Mouse (Mus musculus) lung, adult 2 months (tissue): ENCODE measurements at regions not wholly inside any gene's neighbourhood (a gene's known extent, or its start where the extent isn't known, plus 50 kb on each side); places are given as distances from the start of the nearest gene placed in this dataset.

Experiments
- DNase-seq: peaks from one replicate; pipeline ENCODE4 v3.0.0; 2022
- H3K4me1 ChIP-seq: fragments of 200-500 bp; 2 replicates; pipeline ENCODE4 v1.6.1; 2011; ENCODE audit warnings: low read length; ENCODE audit not compliant: control insufficient read depth, insufficient read depth
- H3K4me3 ChIP-seq: fragments of 200-500 bp; replicated peaks from 2 replicates; pipeline ENCODE3; 2011; ENCODE audit warnings: low read depth, mild to moderate bottlenecking, control low read depth, low read length; ENCODE audit errors: extremely low read depth
- CTCF ChIP-seq: fragments of 200-500 bp; IDR thresholded peaks from 2 replicates; pipeline ENCODE4 v1.5.1; 2011; ENCODE audit warnings: mild to moderate bottlenecking, low read length, control low read depth; ENCODE audit not compliant: insufficient read depth
- POLR2A ChIP-seq: fragments of 200-500 bp; IDR thresholded peaks from 2 replicates; pipeline ENCODE4 v1.6.1; 2011; ENCODE audit warnings: low read depth, mild to moderate bottlenecking, control low read depth, low read length, borderline replicate concordance; ENCODE audit errors: extremely low read depth
- WGBS: fragments of 180-500 bp; shearing (Covaris S2); methylation state at CpG from one replicate; pipeline ENCODE4 v1.1.7; 2018; 5-methylcytosine and 5-hydroxymethylcytosine counted together

DNA sequence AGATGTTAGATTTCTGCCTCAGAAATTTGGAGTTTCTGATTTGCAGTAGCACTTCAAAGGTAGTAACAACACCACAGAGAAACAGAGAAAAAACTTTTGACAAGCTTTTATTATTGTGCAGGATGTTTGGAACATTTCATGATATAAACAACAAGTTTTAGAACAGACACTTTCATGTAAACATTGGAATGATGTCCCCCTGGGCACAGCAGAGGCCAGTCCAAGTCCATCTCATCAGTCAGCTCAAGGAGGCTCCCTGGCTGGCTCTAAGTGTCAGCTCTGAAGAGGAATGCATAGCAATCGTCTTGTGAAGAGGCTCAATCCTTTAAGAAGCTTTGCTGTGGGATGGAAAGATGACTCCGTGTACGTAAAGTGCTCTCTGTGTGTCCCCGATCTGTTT is 612.2 kb upstream of the Tbl1xr1 start:
- no peak for TF ChIP-seq POLR2A
- TF ChIP-seq CTCF: no peak
- H3K4me3 ChIP-seq: no peak overlapping the region
- no peak for DNase-seq
- WGBS: 57% methylated on average over 4 of the region's 4 CpGs
- peaks cover 4% of the 10 kb centered on the region; the same call in 1 of the 2 replicates for H3K4me1 ChIP-seq

DNA sequence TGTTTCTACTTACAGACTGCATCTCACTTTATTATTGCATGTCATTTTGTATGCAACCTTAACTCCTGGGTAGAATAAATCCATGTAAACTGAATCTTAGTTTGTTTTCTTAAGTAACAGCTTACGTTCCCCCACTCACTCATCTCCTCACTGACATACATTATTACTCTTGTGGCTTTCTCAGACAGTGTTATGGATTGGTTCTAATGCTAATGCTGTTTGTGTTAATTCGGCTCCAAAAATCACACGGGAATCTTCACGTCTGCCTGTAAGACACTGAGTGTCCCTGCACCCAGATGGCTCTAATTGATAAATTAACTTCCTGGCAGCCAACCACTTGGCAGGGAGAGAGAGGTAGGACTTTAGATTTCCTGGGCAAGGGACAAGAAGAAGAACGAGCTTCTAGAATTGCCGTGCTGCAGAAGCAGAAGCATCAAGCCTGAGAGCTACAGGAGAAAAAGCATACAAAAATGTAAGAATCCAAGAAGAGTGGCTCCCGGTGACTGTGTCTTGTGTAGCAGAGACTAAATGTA is 610.3 kb upstream of the Tbl1xr1 start:
- 31% methylated on average over 7 of the region's 7 CpGs for WGBS
- peaks cover 4% of the 10 kb centered on the region; the same call in 1 of the 2 replicates for H3K4me1 ChIP-seq
- DNase-seq: no peak
- H3K4me3 ChIP-seq: no peak overlapping the region
- TF ChIP-seq POLR2A (no peak), CTCF (no peak)

DNA sequence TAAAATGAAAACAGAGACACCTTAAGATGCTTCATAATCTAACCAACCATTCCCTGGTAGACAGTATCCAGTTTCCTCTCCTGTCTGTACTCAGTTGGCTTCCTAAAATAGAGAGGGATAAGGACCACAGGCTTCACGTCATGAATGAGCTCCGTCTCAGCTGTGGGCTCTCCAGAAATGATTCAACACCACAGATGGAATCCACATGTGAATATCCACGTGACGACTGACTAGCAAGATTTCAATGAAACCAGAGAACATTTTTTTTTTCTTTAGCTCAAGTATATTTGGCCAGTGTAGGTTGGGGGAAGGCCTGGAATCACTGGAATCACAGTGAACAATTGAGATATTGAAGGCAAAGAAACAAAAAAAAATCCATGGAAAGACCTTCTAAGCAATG is 599.1 kb upstream of the Tbl1xr1 start:
- TF ChIP-seq CTCF (no peak), POLR2A (no peak)
- Histone ChIP-seq H3K4me3 (no peak overlapping the region), H3K4me1 (peaks cover 3% of the 10 kb centered on the region)
- DNase-seq: no peak
- WGBS: 73% methylated on average over 4 of the region's 4 CpGs

DNA sequence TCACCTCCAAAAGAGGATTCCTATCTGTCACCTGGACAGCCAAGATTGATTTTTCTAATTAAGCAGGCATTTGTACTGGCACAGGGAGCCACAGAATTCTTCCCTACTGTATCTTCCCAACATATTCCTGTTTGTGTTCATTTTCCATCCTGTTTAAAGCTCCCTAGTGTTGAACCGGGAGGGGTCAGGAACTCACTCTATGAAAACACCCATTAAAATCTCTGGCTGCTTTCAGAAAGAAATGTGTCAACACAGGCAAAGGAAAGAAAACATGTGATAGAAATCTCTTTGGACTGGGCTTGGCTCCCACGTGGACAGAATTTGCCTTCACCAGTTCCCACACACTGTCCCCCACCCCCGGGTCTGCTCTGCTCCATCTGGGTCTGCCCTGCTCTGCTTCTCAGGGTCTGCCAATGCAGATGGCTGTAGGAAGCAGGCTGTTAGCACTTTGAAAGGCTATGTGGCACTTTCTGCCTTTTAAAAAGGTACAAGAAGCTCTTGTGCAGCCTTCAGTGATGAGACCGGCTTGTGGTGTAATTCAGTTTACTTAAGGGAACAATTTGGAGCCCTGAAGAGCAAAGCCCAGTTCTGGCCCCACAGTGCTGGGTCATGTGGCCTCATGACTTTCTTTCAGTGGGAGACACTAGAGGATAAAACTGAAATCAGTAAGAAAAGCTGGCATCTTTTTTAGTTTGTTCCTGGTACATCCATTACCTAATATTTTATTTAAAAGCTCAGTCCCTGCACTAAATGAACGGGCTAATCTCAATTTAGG is 597.2 kb upstream of the Tbl1xr1 start:
- H3K4me3 ChIP-seq: no peak overlapping the region
- DNase-seq: peak; percentile 37
- TF ChIP-seq POLR2A (no peak), CTCF (no peak)
- WGBS: 18% methylated on average over 5 of the region's 5 CpGs
- peaks cover 3% of the 10 kb centered on the region for H3K4me1 ChIP-seq

DNA sequence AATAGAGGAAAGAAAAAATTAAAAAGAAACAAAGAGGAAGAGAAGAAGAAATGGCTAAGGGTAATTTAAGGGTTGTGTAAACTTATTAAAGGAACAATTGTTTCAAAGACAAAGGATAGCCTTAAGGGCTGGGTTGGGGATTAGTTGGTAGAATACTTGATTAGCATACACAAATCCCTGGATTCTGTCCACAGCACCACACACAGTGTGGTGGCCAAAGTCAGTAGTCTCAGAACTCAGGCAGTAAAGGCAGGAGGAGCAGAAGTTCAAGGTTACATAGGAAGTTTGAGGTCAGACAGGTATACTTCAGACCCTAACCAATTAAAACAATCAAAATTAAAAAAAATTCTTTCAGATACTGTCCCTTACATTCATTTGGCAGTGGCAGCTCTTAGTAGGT is 596.6 kb upstream of the Tbl1xr1 start:
- Histone ChIP-seq H3K4me3 (no peak overlapping the region), H3K4me1 (peaks cover 3% of the 10 kb centered on the region)
- no peak for DNase-seq
- no peak for TF ChIP-seq CTCF
- TF ChIP-seq POLR2A: no peak

DNA sequence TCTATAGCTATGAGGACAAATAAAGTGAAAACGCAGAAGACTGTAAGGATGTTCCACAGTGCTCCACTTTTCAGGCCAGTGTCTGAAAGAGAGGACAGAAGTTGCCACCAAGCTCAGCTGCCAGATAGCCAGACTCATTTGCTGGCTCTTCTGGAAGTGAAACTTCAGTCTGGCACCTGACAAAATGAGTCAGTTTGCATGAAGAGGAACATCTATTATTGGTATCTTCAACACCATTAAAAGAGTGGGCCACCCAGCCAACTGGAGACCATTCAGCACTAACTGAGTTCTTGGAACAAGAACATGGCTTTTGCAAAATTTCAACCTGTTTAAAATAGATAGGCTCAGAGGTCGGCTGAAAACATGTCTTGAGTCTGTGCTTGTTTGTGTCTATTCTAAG is 592.4 kb upstream of the Tbl1xr1 start:
- WGBS: 72% methylated on average over 2 of the region's 2 CpGs
- H3K4me3 ChIP-seq: no peak overlapping the region
- no peak for DNase-seq
- H3K4me1 ChIP-seq: peaks cover 3% of the 10 kb centered on the region
- no peak for TF ChIP-seq POLR2A
- TF ChIP-seq CTCF: no peak

DNA sequence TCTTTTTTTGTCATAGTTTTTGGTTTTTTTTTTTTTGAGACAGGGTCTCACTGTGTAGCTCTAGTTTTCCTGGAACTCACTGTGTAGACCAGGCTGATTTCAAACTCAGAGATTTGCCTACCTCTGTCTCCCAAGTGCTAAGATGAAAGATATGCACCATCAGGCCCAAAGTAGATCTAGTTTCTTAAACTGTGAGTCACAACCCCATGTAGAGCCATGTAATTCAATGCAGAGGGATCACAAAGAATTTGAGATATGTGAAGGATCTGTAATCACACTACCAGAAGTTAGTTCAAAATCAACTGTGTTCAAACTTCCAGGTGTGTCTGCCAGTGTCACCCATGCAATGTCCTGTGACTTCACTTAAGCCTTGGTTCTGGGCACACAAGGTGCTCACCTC is 591.0 kb upstream of the Tbl1xr1 start:
- Histone ChIP-seq H3K4me3 (no peak overlapping the region), H3K4me1 (no peaks in the 10 kb centered on the region)
- TF ChIP-seq POLR2A: no peak
- no peak for TF ChIP-seq CTCF
- DNase-seq: no peak

DNA sequence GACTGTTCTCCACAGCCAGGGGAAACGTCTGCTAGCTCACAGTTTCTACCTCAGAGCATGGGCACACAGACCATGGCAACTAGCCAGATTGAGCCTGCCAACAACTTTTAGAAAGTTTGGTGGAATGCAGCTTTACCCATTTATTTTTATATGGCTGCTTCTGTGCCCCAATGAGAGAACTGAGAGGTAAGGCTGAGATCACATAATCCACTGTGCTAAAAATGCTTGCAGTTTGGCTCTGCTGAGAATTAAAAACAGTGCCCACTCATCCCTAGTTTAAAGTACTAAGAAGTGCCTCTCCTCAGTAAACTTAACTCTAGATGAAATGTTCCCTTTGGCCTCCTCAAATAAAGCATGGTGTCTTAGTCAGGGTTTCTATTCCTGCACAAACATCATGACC is 586.9 kb upstream of the Tbl1xr1 start:
- H3K4me3 ChIP-seq: no peak overlapping the region
- H3K4me1 ChIP-seq: no peaks in the 10 kb centered on the region
- 60% methylated on average over 1 of the region's 1 CpGs for WGBS
- no peak for DNase-seq
- no peak for TF ChIP-seq POLR2A
- TF ChIP-seq CTCF: no peak

DNA sequence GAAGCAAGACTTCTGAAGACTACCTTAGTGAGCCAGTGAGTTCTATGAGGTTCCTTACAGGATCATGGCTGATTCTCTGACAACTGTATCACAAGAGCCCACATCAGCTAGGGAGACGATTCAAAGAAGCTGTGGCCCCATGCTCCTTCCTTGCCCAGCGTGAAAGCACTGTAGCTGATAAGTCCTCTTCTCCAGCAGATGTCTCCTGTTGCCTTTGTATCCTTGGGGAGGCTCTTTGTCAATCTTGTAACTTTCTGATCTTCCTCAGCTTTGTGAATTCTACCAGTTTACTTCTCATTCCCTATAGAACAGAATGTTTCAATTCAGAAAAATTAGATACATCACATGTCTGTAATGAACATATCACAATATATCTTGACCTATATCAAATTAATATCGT is 584.0 kb upstream of the Tbl1xr1 start:
- TF ChIP-seq POLR2A (no peak), CTCF (no peak)
- Histone ChIP-seq H3K4me3 (no peak overlapping the region), H3K4me1 (peaks cover 8% of the 10 kb centered on the region)
- no peak for DNase-seq
- 65% methylated on average over 3 of the region's 3 CpGs for WGBS

DNA sequence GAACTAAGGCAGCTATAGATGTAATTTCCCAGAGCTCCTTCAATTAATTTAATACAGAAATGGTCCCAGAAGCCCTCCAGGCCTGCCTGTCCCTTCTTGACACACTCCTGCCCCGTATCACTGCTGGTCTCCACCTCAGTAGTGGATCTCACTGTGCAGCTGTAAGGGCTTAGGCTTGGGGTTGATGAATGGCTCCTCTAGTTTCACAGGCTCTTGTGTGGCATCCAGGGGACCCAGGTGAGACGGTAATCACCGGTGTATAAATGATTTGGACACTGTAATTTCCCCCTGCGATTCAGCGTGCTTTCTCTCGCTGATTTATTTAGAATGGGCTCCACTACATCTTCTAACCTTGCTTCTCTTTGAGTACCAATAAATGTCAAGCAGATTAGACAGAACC is 583.1 kb upstream of the Tbl1xr1 start:
- no peak for TF ChIP-seq CTCF
- TF ChIP-seq POLR2A: no peak
- WGBS: 89% methylated on average over 6 of the region's 6 CpGs

More for the DNA sequence above, 583.1 kb upstream of the Tbl1xr1 start:
- Histone ChIP-seq H3K4me1 (peaks cover 8% of the 10 kb centered on the region), H3K4me3 (no peak overlapping the region)
- no peak for DNase-seq
